Mouse (Mus musculus) thymus, adult 2 months (tissue): ENCODE data around the gene Prkca. TPM values are rescaled to one million over a fixed set of nuclear protein-coding genes. Genes with fewer than 3 reads are reported as not detected.

Experiments used
- DNase-seq: peaks from one replicate; pipeline ENCODE4 v3.0.0; 2021
- H3K27ac ChIP-seq: fragments of 200-500 bp; 2 replicates; pipeline ENCODE4 v1.5.1; 2012; ENCODE audit warnings: low read length, control low read depth; ENCODE audit not compliant: control insufficient read depth, insufficient read depth
- H3K27me3 ChIP-seq: fragments of 200-500 bp; 2 replicates; pipeline ENCODE4 v1.6.1; 2012; ENCODE audit warnings: mild to moderate bottlenecking, low read length, moderate library complexity, mixed read lengths; ENCODE audit not compliant: control insufficient read depth, insufficient read depth
- H3K36me3 ChIP-seq: fragments of 200-500 bp; 2 replicates; pipeline ENCODE4 v1.6.1; 2012; ENCODE audit warnings: mild to moderate bottlenecking, low read length, moderate library complexity; ENCODE audit not compliant: control insufficient read depth, insufficient read depth
- H3K4me1 ChIP-seq: fragments of 200-500 bp; replicated peaks from 2 replicates; pipeline ENCODE4 v1.6.1; 2012; ENCODE audit warnings: low read length; ENCODE audit not compliant: control insufficient read depth, insufficient read depth
- H3K4me3 ChIP-seq: fragments of 200-500 bp; 2 replicates; pipeline ENCODE4 v1.5.1; 2012; ENCODE audit warnings: mild to moderate bottlenecking, low read length, control low read depth, moderate library complexity; ENCODE audit not compliant: control insufficient read depth, insufficient read depth
- CTCF ChIP-seq: fragments of 200-500 bp; IDR thresholded peaks from 2 replicates; pipeline ENCODE4 v1.5.1; 2012; ENCODE audit warnings: mild to moderate bottlenecking, control low read depth, low read length, moderate library complexity, borderline replicate concordance; ENCODE audit not compliant: control insufficient read depth, poor library complexity, insufficient read depth; ENCODE audit errors: extremely low read depth
- POLR2A ChIP-seq: fragments of 200-500 bp; IDR thresholded peaks from 2 replicates; pipeline ENCODE4 v1.6.1; 2012; ENCODE audit warnings: mild to moderate bottlenecking, low read length, control low read depth, moderate library complexity; ENCODE audit not compliant: control insufficient read depth, poor library complexity, insufficient read depth; ENCODE audit errors: extremely low read depth
- WGBS: fragments of 180-500 bp; shearing (Covaris S2); methylation state at CpG from one replicate; pipeline ENCODE4 v1.1.7; 2018; 5-methylcytosine and 5-hydroxymethylcytosine counted together
- polyA plus RNA-seq: library from polyadenylated mRNA; depleted of rRNA; stranded (reverse); fragments of >200 nt; gene quantifications from 2 replicates; pipeline ENCODE4 v1.2.3, GENCODE M21; 2012

Prkca gene
- polyA plus RNA-seq, 1 experiment = 11.0 TPM

DNA sequence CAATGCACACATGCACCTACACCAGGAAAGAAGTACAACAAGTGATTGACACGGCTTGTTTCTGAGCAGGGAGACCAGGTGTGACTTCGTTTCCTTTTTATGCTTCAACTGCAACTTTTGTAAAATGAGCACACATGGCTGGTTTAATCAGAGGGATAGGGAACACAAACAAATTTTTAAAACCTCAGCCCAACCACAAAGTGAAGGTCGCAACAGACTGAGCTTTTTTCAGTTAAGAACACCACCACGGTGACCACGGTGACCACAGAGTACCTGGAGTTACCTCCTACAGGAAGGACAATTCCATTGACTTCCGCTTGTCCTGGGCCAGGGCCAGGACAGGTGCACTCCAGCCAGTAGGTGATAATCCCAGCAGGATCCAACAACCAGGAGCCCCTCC is 25.9 kb downstream of the Prkca start:
- TF ChIP-seq POLR2A = no peak
- no peak for TF ChIP-seq CTCF
- DNase-seq = no peak
- H3K36me3 ChIP-seq = no peaks in the 10 kb centered on the region
- WGBS = 7% methylated on average over 6 of the region's 6 CpGs
- no peaks in the 10 kb centered on the region for H3K27me3 ChIP-seq
- H3K27ac ChIP-seq = 0 out of 2 replicates have a peak overlapping the region, but pooled peaks have one; percentile 21
- no peak overlapping the region for H3K4me3 ChIP-seq
- peaks cover 24% of the 10 kb centered on the region for H3K4me1 ChIP-seq

DNA sequence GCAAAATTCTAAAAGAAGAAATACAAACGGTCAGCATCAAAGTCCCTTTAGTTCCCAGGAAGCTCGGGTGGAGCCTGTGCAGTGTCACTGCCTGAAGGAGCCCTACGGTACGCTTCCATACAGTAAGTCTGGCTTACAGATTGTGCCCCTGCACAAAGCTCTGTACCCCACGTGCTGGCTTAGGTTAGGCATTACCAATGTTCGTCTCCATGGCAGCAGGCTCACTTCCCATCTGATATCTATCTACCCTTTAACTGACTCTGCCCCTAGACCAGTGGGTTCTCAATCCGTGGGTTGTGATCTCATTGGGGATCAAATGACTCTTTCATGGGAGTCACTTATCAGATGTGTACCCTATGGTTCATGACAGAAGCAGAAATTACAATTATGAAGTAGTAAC is 28.0 kb downstream of the Prkca start:
- no peaks in the 10 kb centered on the region for H3K27me3 ChIP-seq
- H3K36me3 ChIP-seq = no peaks in the 10 kb centered on the region
- H3K4me1 ChIP-seq = peaks cover 28% of the 10 kb centered on the region
- H3K27ac ChIP-seq = no peak overlapping the region
- DNase-seq = no peak
- WGBS = 54% methylated on average over 7 of the region's 7 CpGs
- H3K4me3 ChIP-seq = no peak overlapping the region
- TF ChIP-seq POLR2A (no peak), CTCF (no peak)

DNA sequence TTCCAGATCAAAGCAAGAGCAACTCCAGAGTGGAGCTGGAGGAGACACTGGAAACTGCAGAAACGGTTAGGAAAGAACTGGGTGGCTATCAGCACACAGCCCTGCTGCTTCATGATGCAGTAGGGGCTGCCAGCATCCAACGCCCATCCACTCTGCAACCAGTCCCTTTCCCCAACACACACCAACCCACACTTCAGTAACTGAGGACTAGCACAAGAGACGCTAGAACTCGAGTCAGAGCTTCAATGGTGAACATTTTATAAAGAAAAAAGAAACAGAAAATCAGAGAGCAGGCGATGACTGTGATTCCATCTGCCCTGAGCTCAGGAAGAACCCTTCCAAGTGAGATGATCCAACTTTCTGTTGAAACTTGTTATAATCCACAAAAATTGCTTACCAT is 31.2 kb downstream of the Prkca start:
- Histone ChIP-seq H3K27me3 (no peaks in the 10 kb centered on the region), H3K4me1 (peaks cover 24% of the 10 kb centered on the region), H3K4me3 (no peak overlapping the region), H3K27ac (no peak overlapping the region), H3K36me3 (no peaks in the 10 kb centered on the region)
- no peak for DNase-seq
- WGBS = 63% methylated on average over 5 of the region's 5 CpGs
- TF ChIP-seq CTCF (no peak), POLR2A (no peak)

DNA sequence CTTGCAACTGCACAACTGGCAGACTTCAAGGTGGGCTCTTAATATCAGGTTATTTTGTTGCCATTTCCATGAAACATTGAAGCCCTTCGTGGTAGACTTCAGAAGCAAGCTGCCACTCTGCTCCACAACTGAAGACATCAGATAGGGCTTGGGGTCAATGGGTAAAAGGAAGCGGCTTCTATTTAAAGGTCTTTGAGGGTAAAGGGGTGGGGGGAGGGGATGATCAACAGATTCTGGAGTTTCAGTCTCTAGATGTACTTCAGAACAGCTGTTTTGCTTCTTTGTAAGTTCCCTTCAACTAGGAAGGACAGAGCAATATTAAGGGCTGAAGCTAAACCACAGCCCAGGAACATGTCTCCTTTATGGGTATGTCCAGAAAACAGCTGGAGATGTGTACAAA is 31.8 kb downstream of the Prkca start:
- no peak overlapping the region for H3K27ac ChIP-seq
- no peaks in the 10 kb centered on the region for H3K36me3 ChIP-seq
- no peak for DNase-seq
- TF ChIP-seq POLR2A (no peak), CTCF (no peak)
- H3K27me3 ChIP-seq = no peaks in the 10 kb centered on the region
- H3K4me1 ChIP-seq = peaks cover 20% of the 10 kb centered on the region
- no peak overlapping the region for H3K4me3 ChIP-seq
- 8% methylated on average over 2 of the region's 2 CpGs for WGBS

DNA sequence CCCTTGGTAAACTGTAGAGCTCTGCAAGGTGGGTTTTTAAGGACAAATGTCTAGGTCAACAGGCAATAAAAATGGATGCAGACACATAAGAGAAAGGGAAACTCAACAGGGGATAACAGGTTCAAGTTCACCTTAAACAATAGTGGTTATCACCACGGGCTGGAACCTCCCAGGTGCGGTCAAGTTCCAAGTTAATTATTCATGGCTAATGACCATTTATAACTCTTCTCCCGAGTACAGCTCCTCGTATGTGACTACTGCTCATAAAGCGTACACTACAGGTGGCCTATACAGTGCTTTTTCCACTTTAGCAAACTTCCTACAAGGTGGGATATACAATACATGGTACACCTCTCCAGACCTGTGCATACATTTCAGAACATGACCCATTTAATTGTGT is 33.9 kb downstream of the Prkca start:
- Histone ChIP-seq H3K36me3 (no peaks in the 10 kb centered on the region), H3K27me3 (no peaks in the 10 kb centered on the region), H3K4me1 (peaks cover 20% of the 10 kb centered on the region), H3K27ac (no peak overlapping the region), H3K4me3 (no peak overlapping the region)
- DNase-seq = no peak
- WGBS = 95% methylated on average over 5 of the region's 5 CpGs
- TF ChIP-seq CTCF (no peak), POLR2A (no peak)

DNA sequence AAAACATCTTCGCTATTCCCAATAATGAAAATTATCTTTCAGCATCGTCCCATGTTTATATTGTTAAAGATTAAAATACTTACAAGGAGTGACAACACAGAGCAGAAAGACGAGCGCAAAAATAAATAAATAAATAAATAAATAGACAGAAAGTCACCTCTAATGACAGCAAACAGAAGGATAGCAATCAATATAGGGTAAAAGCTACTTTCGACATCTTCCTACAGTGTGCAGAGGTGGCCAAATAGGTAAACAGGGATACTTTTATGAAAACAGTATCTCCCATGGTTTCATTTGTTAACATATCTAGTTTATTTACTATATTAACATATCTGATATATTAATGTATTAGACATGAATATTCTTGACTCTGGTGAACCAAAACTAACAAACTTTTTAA is 35.5 kb downstream of the Prkca start:
- no peaks in the 10 kb centered on the region for H3K36me3 ChIP-seq
- 99% methylated on average over 5 of the region's 5 CpGs for WGBS
- no peak overlapping the region for H3K4me3 ChIP-seq
- TF ChIP-seq CTCF = no peak
- H3K27me3 ChIP-seq = no peaks in the 10 kb centered on the region
- H3K4me1 ChIP-seq = peaks cover 10% of the 10 kb centered on the region
- no peak overlapping the region for H3K27ac ChIP-seq
- DNase-seq = no peak

DNA sequence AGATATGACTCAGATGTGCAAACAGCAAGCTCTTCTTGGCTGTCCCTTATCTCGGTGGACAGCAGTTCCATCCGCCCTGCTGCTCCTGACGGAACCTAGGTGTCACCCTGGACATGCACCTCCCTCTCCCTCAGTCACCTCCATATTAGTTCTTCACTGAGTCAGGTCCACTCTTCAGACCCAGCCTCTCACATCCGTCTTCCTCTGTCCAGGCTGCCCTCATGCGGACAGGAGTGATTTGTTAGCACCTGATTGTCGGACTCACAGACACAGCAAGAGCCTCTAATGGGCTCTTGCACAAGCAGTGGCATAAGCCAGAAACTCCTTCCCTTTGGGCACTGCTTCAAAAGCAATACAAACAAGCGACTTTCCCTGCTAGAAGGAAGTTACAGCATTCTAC is 36.5 kb downstream of the Prkca start:
- H3K27ac ChIP-seq = no peak overlapping the region
- 92% methylated on average over 7 of the region's 7 CpGs for WGBS
- H3K4me1 ChIP-seq = peaks cover 7% of the 10 kb centered on the region
- H3K4me3 ChIP-seq = no peak overlapping the region
- no peaks in the 10 kb centered on the region for H3K36me3 ChIP-seq
- H3K27me3 ChIP-seq = no peaks in the 10 kb centered on the region
- no peak for TF ChIP-seq CTCF
- no peak for TF ChIP-seq POLR2A
- no peak for DNase-seq
